Mouse (Mus musculus) embryo, embryonic 10.5 days (tissue): Measurements from ENCODE around the gene Cct2.
"Not testable (repeated sequence)": the region's sequence is repeated elsewhere in the genome, so short reads cannot be mapped to it uniquely, and the experiment has no call there.

Experiments
- DNase-seq: peaks from one replicate; pipeline ENCODE4 v3.0.0-alpha.2; 2015; ENCODE audit warnings: low spot score

Cct2 gene

GRCm38 (mm10) chr10:117049961-117050597 lies 13.5 kb downstream of the Cct2 start:
- no peak for DNase-seq

GRCm38 (mm10) chr10:117049253-117049652 lies 14.4 kb downstream of the Cct2 start:
- no peak for DNase-seq

GRCm38 (mm10) chr10:117045175-117046056 lies 18.2 kb downstream of the Cct2 start, which contains the start of gene Lrrc10:
Gene Lrrc10, plus strand, starts transcription at chr10:117045341.
- peak; percentile 34 for DNase-seq

- DNase-seq = not testable (repeated sequence)
Observed at GRCm38 (mm10) chr10:117043497-117044166, 20.0 kb downstream of the Cct2 start.

- no peak for DNase-seq
Observed at GRCm38 (mm10) chr10:117042295-117042694, 21.3 kb downstream of the Cct2 start.

- peak; percentile 60 for DNase-seq
Observed at GRCm38 (mm10) chr10:117040355-117040754, 23.3 kb downstream of the Cct2 start.

- peak; percentile 89 for DNase-seq
Observed at GRCm38 (mm10) chr10:117033785-117034184, 29.8 kb downstream of the Cct2 start.

GRCm38 (mm10) chr10:117031160-117031559 lies 32.5 kb downstream of the Cct2 start:
- DNase-seq = no peak

- no peak for DNase-seq
Observed at GRCm38 (mm10) chr10:117026176-117026575, 37.4 kb downstream of the Cct2 start.

- not testable (repeated sequence) for DNase-seq
Observed at GRCm38 (mm10) chr10:117025776-117026175, 37.8 kb downstream of the Cct2 start.

GRCm38 (mm10) chr10:117023693-117024092 lies 39.9 kb downstream of the Cct2 start:
- no peak for DNase-seq

GRCm38 (mm10) chr10:117021020-117021754 lies 42.4 kb downstream of the Cct2 start:
- DNase-seq = peak; percentile 89

- peak; percentile 30 for DNase-seq
Observed at GRCm38 (mm10) chr10:117018281-117018840, 45.3 kb downstream of the Cct2 start.

GRCm38 (mm10) chr10:117014565-117014964 lies 49.0 kb downstream of the Cct2 start:
- DNase-seq = no peak

- peak; percentile 71 for DNase-seq
Observed at GRCm38 (mm10) chr10:117013689-117014390, 49.8 kb downstream of the Cct2 start.

- DNase-seq = no peak
Observed at GRCm38 (mm10) chr10:117011047-117011446, 52.6 kb downstream of the Cct2 start.

- no peak for DNase-seq
Observed at GRCm38 (mm10) chr10:117009691-117010090, 53.9 kb downstream of the Cct2 start.

GRCm38 (mm10) chr10:117005707-117006464 lies 57.7 kb downstream of the Cct2 start:
- no peak for DNase-seq

GRCm38 (mm10) chr10:117004695-117005094 lies 58.9 kb downstream of the Cct2 start:
- no peak for DNase-seq
